Mouse (Mus musculus): ENCODE data around the gene S100a16. TPM values are rescaled to one million over a fixed set of nuclear protein-coding genes. Genes with fewer than 3 reads are reported as not detected.

S100a16 gene
- polyA plus RNA-seq, 1 experiment from 2014 or later, result 42.1 TPM

DNA sequence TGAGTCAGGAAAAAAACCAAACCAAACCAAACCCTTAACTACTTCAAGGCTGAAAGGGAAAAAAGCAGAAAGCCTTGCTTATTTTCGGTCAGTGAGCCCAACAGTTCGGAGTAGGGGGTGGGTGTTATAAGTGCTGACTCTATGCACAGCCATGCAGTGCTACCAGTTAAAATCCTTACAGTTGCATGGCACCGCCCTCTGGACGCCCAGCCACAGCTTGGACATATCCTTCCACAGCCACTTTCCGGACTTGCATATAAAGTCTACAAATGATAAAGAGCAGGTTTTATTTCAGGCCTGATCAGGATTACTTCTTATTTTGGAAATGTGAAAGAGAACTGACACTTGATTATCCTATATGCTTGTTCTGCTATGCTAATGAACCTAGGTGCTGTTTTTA, 31.8 kb upstream of the S100a16 start:
- H3K9ac ChIP-seq (ENCODE audit: low read length), result no peak overlapping the region
- H3K27ac ChIP-seq (replicated peaks; ENCODE audit: low read depth, low read length), result no peak overlapping the region
- no peaks in the 10 kb centered on the region for H3K27me3 ChIP-seq (ENCODE audit: control insufficient read depth, insufficient read depth, low read length)
- H3K9me3 ChIP-seq (ENCODE audit: control insufficient read depth, low read length), result no peaks in the 10 kb centered on the region
- ATAC-seq (ENCODE audit: insufficient number of reproducible peaks, low FRiP score, low TSS enrichment, low read depth) (no peak), DNase-seq (ENCODE audit: low spot score) (no peak)
- H3K4me3 ChIP-seq (ENCODE audit: low read depth, low read length), result no peak overlapping the region
- H3K4me1 ChIP-seq (ENCODE audit: control insufficient read depth, insufficient read depth, low read length), result 0 out of 2 replicates have a peak, but pooled peaks cover 6% of the 10 kb centered on the region
- 87% methylated on average over 5 of the region's 5 CpGs for WGBS
- H3K36me3 ChIP-seq (ENCODE audit: control insufficient read depth, insufficient read depth, low read length), result peaks cover 33% of the 10 kb centered on the region
- H3K4me2 ChIP-seq (ENCODE audit: low read depth, severe bottlenecking), result no peak overlapping the region

DNA sequence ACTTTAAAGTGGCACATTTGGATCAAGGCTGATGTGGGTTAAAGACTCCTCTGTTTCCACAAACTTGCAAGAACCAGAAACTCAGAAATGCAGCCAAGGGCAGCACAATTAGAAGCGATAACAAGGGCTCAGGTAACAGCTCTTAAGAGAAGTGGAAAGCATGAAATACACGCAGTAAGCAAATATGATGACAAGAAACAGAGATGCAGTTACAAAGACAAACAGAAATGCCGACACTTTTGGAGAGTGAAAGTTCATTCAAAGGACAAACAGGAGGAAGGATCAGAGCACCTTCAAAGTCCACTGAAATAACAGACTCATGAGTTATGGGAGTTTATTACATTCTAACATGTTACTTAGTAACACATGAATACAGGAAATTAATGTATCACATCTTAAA, 30.7 kb upstream of the S100a16 start:
- no peaks in the 10 kb centered on the region for H3K27me3 ChIP-seq (ENCODE audit: control insufficient read depth, insufficient read depth, low read length)
- no peak for ATAC-seq (ENCODE audit: insufficient number of reproducible peaks, low FRiP score, low TSS enrichment, low read depth)
- H3K9ac ChIP-seq (ENCODE audit: low read length), result no peak overlapping the region
- H3K27ac ChIP-seq (replicated peaks; ENCODE audit: low read depth, low read length), result no peak overlapping the region
- H3K4me1 ChIP-seq (ENCODE audit: control insufficient read depth, insufficient read depth, low read length), result 0 out of 2 replicates have a peak, but pooled peaks cover 6% of the 10 kb centered on the region
- peaks cover 31% of the 10 kb centered on the region for H3K36me3 ChIP-seq (ENCODE audit: control insufficient read depth, insufficient read depth, low read length)
- H3K4me2 ChIP-seq (ENCODE audit: low read depth, severe bottlenecking), result no peak overlapping the region
- WGBS, result 92% methylated on average over 3 of the region's 3 CpGs
- H3K9me3 ChIP-seq (ENCODE audit: control insufficient read depth, low read length), result no peaks in the 10 kb centered on the region
- no peak for DNase-seq (ENCODE audit: low spot score)
- H3K4me3 ChIP-seq (ENCODE audit: low read depth, low read length), result no peak overlapping the region

DNA sequence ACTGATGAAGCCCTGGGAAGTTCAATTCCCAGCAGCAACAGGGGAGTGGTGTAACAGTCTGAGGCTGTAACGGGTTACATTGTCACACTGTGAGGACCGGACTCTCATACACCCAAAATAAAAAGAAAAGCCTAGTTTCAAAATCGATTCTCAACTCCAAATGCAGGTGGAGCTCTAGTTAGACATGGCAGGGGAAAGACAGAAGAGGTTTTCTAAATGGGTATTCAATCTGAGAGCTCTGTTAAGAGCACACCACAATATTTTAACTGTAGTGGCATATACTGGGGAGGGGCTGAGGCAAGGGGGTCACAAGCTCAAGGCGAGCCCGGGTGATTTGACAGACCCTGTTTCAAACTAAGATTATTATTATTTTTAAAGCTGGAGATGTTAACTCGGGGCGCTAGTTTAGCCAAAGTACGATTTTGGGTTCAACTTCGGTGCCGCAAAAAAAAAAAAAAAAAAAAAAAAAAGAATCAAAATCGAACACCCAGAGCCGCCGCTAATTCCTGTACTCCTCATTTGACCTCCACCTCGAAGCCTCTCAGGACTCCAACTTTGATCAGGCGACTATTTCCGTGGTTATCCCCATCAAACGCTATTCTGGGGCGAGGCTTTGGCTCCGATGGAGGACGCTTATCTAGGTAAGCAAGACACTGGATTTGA, 28.6 kb upstream of the S100a16 start:
- H3K9me3 ChIP-seq (ENCODE audit: control insufficient read depth, low read length), result no peaks in the 10 kb centered on the region
- 0 out of 2 replicates have a peak, but pooled peaks cover 6% of the 10 kb centered on the region for H3K4me1 ChIP-seq (ENCODE audit: control insufficient read depth, insufficient read depth, low read length)
- peaks cover 1% of the 10 kb centered on the region; the same call in 1 of the 2 replicates for H3K27me3 ChIP-seq (ENCODE audit: control insufficient read depth, insufficient read depth, low read length)
- ATAC-seq (ENCODE audit: insufficient number of reproducible peaks, low FRiP score, low TSS enrichment, low read depth), result no peak
- peaks cover 16% of the 10 kb centered on the region; the same call in 1 of the 2 replicates for H3K36me3 ChIP-seq (ENCODE audit: control insufficient read depth, insufficient read depth, low read length)
- WGBS, result 6% methylated on average over 20 of the region's 20 CpGs
- DNase-seq (ENCODE audit: low spot score), result no peak
- peak overlapping the region; percentile 59 for H3K4me2 ChIP-seq (ENCODE audit: low read depth, severe bottlenecking)
- peak overlapping the region; percentile 97 for H3K9ac ChIP-seq (ENCODE audit: low read length)
- peak overlapping the region; percentile 85; the same call in 1 of the 2 replicates for H3K27ac ChIP-seq (replicated peaks; ENCODE audit: low read depth, low read length)
- peak overlapping the region; percentile 94 for H3K4me3 ChIP-seq (ENCODE audit: low read depth, low read length)

DNA sequence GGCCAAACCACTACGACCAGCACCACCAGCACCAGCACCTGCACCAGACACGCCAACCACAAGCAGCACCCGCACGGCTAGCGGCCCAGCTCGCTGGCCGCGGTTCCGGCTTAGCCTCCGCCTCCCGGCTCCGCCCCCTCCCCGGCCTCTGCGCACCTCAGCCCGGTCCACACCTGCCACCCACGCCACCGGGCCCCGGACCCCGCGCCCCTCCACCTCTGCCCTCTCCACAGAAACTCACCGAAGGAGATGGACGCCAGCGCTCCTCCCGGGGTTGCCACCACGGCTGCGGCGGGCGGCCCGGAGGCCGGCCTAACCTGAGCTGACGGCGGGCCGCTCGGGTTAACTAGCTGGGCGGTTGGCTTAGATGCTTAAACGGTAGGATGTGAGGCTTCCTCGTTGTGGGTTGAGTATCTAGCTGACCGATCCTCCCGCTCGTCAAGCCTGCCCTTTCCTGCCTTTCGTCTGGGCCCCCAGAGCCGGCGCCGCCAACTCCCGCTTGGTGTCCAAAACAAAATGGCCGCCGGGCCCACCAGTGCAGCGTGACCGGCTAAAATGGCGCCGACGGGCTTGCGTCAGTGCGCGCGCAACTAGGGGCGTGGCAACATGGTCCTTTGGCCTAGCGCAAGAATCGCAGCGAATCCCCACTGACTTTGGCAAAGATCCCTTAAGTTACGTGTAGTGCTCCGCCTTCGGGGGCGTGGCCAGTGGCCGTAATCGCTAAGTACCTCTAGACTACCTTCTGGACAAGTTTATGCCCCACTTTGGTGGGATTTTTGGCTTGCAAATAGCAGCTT, 27.9 kb upstream of the S100a16 start, which contains the start of gene Chtop:
Chtop (minus strand) TSS at position 549 of the 797 bp plus-strand sequence.
- H3K27ac ChIP-seq (replicated peaks; ENCODE audit: low read depth, low read length), result peak within 1 kb of the TSS; percentile 85
- DNase-seq (ENCODE audit: low spot score) (peak; percentile 99), ATAC-seq (ENCODE audit: insufficient number of reproducible peaks, low FRiP score, low TSS enrichment, low read depth) (peak; percentile 90)
- peak within 1 kb of the TSS; percentile 94 for H3K4me3 ChIP-seq (ENCODE audit: low read depth, low read length)
- H3K9me3 ChIP-seq (ENCODE audit: control insufficient read depth, low read length), result no peaks in the 10 kb centered on the region
- WGBS, result under 1% methylated on average over 66 of the region's 66 CpGs
- H3K36me3 ChIP-seq (ENCODE audit: control insufficient read depth, insufficient read depth, low read length), result peaks cover 15% of the 10 kb centered on the region; the same call in 1 of the 2 replicates
- peak within 1 kb of the TSS; percentile 59 for H3K4me2 ChIP-seq (ENCODE audit: low read depth, severe bottlenecking)
- H3K4me1 ChIP-seq (ENCODE audit: control insufficient read depth, insufficient read depth, low read length), result peaks cover 8% of the 10 kb centered on the region; the same call in 1 of the 2 replicates
- peak within 1 kb of the TSS; percentile 97 for H3K9ac ChIP-seq (ENCODE audit: low read length)
- peaks cover 5% of the 10 kb centered on the region; the same call in 1 of the 2 replicates for H3K27me3 ChIP-seq (ENCODE audit: control insufficient read depth, insufficient read depth, low read length)

DNA sequence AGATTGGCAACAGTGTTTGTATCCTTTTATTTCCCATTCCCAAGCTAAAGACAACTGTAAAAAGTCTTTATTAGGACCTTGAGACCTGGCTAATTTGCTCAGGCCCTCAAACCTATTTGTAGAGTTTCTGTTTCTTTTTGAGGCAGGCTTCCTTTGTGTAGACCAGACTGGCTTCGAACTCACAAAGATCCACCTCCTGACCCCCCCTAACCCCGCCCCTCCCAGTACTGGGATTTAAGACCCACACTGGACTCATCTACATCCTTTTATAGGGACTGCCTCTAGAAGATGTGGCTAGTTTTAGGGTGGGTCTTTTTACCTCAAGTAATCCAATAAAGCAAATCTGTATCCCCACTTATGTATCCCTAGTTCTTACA, 27.3 kb upstream of the S100a16 start:
- Histone ChIP-seq H3K27ac (replicated peaks; ENCODE audit: low read depth, low read length) (no peak overlapping the region), H3K9ac (ENCODE audit: low read length) (no peak overlapping the region), H3K4me1 (ENCODE audit: control insufficient read depth, insufficient read depth, low read length) (peaks cover 13% of the 10 kb centered on the region), H3K27me3 (ENCODE audit: control insufficient read depth, insufficient read depth, low read length) (peaks cover 5% of the 10 kb centered on the region; the same call in 1 of the 2 replicates), H3K4me3 (ENCODE audit: low read depth, low read length) (peak overlapping the region; percentile 94), H3K36me3 (ENCODE audit: control insufficient read depth, insufficient read depth, low read length) (peaks cover 15% of the 10 kb centered on the region; the same call in 1 of the 2 replicates), H3K4me2 (ENCODE audit: low read depth, severe bottlenecking) (peak overlapping the region; percentile 22; the same call in 1 of the 2 replicates), H3K9me3 (ENCODE audit: control insufficient read depth, low read length) (no peaks in the 10 kb centered on the region)
- peak; percentile 33; the same call in 1 of the 2 replicates for ATAC-seq (ENCODE audit: insufficient number of reproducible peaks, low FRiP score, low TSS enrichment, low read depth)
- WGBS, result 31% methylated on average over 2 of the region's 2 CpGs
- no peak for DNase-seq (ENCODE audit: low spot score)

DNA sequence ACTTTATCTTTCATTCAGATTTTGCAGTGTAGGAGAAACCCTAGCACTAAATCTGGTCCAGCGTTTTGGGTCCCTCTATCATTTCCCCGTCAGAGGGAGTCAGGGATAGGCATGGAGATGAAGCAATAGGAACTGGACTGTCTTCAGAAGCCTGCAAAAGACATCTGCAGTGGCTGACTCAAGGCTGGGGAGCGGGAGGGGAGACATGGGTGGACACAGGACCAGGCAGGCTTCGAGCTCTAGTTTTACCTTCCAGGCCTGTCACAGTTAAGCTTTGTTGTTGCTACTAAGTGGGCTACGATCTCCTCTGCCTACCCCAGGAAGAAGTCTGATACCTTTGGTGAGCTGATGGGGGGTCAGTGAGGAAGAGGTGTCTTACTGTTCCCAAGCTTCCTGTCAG, 24.8 kb upstream of the S100a16 start:
- H3K4me3 ChIP-seq (ENCODE audit: low read depth, low read length), result no peak overlapping the region
- peaks cover 5% of the 10 kb centered on the region; the same call in 1 of the 2 replicates for H3K27me3 ChIP-seq (ENCODE audit: control insufficient read depth, insufficient read depth, low read length)

DNA sequence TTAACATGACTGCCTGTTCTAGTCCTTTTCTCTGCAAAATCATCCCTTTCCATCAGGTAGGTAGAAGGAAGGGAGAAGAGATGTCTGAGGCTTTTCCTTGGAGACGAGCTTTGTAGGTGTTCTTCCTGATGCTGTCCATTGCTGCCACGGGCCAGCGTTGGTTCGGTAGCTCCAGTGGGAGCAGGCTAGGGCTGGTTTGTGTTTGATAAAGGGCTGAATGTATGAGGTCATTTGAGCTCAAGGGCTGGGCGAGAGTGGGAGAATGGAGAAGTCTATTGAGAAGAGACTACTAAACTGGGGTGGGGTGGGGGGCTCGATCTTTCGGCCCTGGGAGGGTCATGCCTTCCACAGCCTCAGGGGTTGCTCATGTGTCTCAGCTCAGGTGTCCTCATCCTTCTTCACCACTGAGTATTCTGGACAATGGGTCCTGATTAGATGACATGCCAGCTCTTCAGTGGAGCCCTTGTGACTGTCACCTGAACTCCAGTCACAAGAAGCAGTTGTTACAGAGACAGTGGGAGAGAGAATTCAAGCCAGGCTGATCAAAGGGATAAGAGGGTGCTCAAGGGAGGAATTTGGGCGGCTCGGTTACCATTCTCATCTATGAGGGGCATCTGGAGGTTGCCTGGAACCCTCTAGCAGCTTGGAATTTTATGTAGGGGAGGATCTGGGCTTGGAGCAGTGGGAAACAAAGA, 24.0 kb upstream of the S100a16 start:
- Histone ChIP-seq H3K27ac (replicated peaks; ENCODE audit: low read depth, low read length) (no peak overlapping the region), H3K9ac (ENCODE audit: low read length) (no peak overlapping the region), H3K4me3 (ENCODE audit: low read depth, low read length) (no peak overlapping the region), H3K9me3 (ENCODE audit: control insufficient read depth, low read length) (no peaks in the 10 kb centered on the region), H3K4me2 (ENCODE audit: low read depth, severe bottlenecking) (no peak overlapping the region), H3K4me1 (ENCODE audit: control insufficient read depth, insufficient read depth, low read length) (peaks cover 12% of the 10 kb centered on the region), H3K27me3 (ENCODE audit: control insufficient read depth, insufficient read depth, low read length) (peaks cover 5% of the 10 kb centered on the region; the same call in 1 of the 2 replicates), H3K36me3 (ENCODE audit: control insufficient read depth, insufficient read depth, low read length) (no peaks in the 10 kb centered on the region)
- WGBS, result 73% methylated on average over 9 of the region's 9 CpGs
- DNase-seq (ENCODE audit: low spot score) (no peak), ATAC-seq (ENCODE audit: insufficient number of reproducible peaks, low FRiP score, low TSS enrichment, low read depth) (no peak)

More for the DNA sequence above, 24.8 kb upstream of the S100a16 start:
- H3K27ac ChIP-seq (replicated peaks; ENCODE audit: low read depth, low read length), result no peak overlapping the region
- H3K36me3 ChIP-seq (ENCODE audit: control insufficient read depth, insufficient read depth, low read length), result 0 out of 2 replicates have a peak, but pooled peaks cover 2% of the 10 kb centered on the region
- H3K9ac ChIP-seq (ENCODE audit: low read length), result no peak overlapping the region
- ATAC-seq (ENCODE audit: insufficient number of reproducible peaks, low FRiP score, low TSS enrichment, low read depth), result no peak
- H3K4me2 ChIP-seq (ENCODE audit: low read depth, severe bottlenecking), result no peak overlapping the region
- WGBS, result 88% methylated on average over 5 of the region's 5 CpGs
- H3K9me3 ChIP-seq (ENCODE audit: control insufficient read depth, low read length), result no peaks in the 10 kb centered on the region
- peaks cover 17% of the 10 kb centered on the region for H3K4me1 ChIP-seq (ENCODE audit: control insufficient read depth, insufficient read depth, low read length)
- DNase-seq (ENCODE audit: low spot score), result no peak

Measured in limb, embryonic 11.5 days (tissue).